Mouse (Mus musculus) forebrain, postnatal 0 days (tissue): ENCODE measurements around the gene Pidd1. TPM values are rescaled to one million over a fixed set of nuclear protein-coding genes. Genes with fewer than 3 reads are reported as not detected.

ENCODE experiments used
- ATAC-seq: fragments of 200-750 bp; cut with Nextera tagmentation; 2 replicates; pipeline ENCODE4 v1.8.0; 2017; ENCODE audit warnings: mild to moderate bottlenecking, moderate library complexity
- DNase-seq: peaks from one replicate; pipeline ENCODE4 v3.0.0-alpha.2; 2015
- H3K27ac ChIP-seq: fragments of 300-500 bp; sonication (generic); 2 replicates; pipeline ENCODE4 v1.5.1; 2014; ENCODE audit warnings: low read depth, mild to moderate bottlenecking, antibody characterized with exemption, low read length, moderate library complexity, mixed read lengths
- H3K27me3 ChIP-seq: fragments of 300-500 bp; sonication (generic); 2 replicates; pipeline ENCODE4 v1.6.1; 2014; ENCODE audit warnings: mild to moderate bottlenecking, low read length, mixed read lengths; ENCODE audit not compliant: insufficient read depth
- H3K36me3 ChIP-seq: fragments of 300-500 bp; sonication (generic); 2 replicates; pipeline ENCODE4 v1.6.1; 2014; ENCODE audit warnings: mild to moderate bottlenecking, moderate library complexity; ENCODE audit not compliant: insufficient read depth
- H3K4me1 ChIP-seq: fragments of 300-500 bp; sonication (generic); 2 replicates; pipeline ENCODE4 v1.6.1; 2014; ENCODE audit warnings: antibody characterized with exemption; ENCODE audit not compliant: insufficient read depth
- H3K4me2 ChIP-seq: fragments of 300-500 bp; sonication (generic); 2 replicates; pipeline ENCODE4 v1.6.1; 2014; ENCODE audit warnings: low read depth, mild to moderate bottlenecking, moderate library complexity
- H3K4me3 ChIP-seq: fragments of 300-500 bp; sonication (generic); 2 replicates; pipeline ENCODE4 v1.5.1; 2014; ENCODE audit warnings: low read depth, low read length, mixed read lengths
- H3K9ac ChIP-seq: fragments of 300-500 bp; sonication (generic); 2 replicates; pipeline ENCODE4 v1.6.1; 2014; ENCODE audit warnings: mild to moderate bottlenecking
- H3K9me3 ChIP-seq: fragments of 300-500 bp; sonication (generic); 2 replicates; pipeline ENCODE4 v1.6.1; 2016; ENCODE audit warnings: low read length
- CTCF ChIP-seq: sonication (generic); IDR thresholded peaks from 2 replicates; pipeline ENCODE4 v1.5.1; 2016; ENCODE audit warnings: antibody characterized with exemption, control low read depth, low read depth
- WGBS: fragments of 180-500 bp; shearing (Covaris S2); extraction: QIAGEN DNeasy Blood & Tissue Kit; methylation state at CpG from one replicate; pipeline ENCODE4 v1.1.7; 2014; 5-methylcytosine and 5-hydroxymethylcytosine counted together
- polyA plus RNA-seq: library from polyadenylated mRNA; unstranded; fragments of >200 nt; fragmentation: Nextera tagmentation; extraction: Ambion mirVana; gene quantifications from 2 replicates; pipeline ENCODE4 v1.2.1, GENCODE M21; 2015
- total RNA-seq: library from RNA; depleted of rRNA; stranded (reverse); fragments of >200 nt; gene quantifications from 2 replicates; pipeline ENCODE4 v1.2.3, GENCODE M21; 2014

Pidd1 gene
- total and polyA plus RNA-seq, 2 experiments from 2014 or later = 2.0 to 2.3 TPM

GRCm38 (mm10) chr7:141484186-141485120 lies 40.6 kb upstream of the Pidd1 start:
- Histone ChIP-seq H3K27me3 (no peaks in the 10 kb centered on the region; the same call in 1 of the 2 replicates), H3K4me2 (no peak overlapping the region), H3K36me3 (no peaks in the 10 kb centered on the region), H3K4me1 (0 out of 2 replicates have a peak, but pooled peaks cover 4% of the 10 kb centered on the region), H3K9me3 (no peaks in the 10 kb centered on the region), H3K4me3 (no peak overlapping the region), H3K9ac (no peak overlapping the region), H3K27ac (no peak overlapping the region)
- WGBS = 75% methylated on average over 5 of the region's 5 CpGs
- ATAC-seq (no peak), DNase-seq (no peak)
- no peak for TF ChIP-seq CTCF

GRCm38 (mm10) chr7:141483114-141483653 lies 39.4 kb upstream of the Pidd1 start:
- Histone ChIP-seq H3K9ac (no peak overlapping the region), H3K9me3 (no peaks in the 10 kb centered on the region), H3K4me3 (peak overlapping the region; percentile 60; the same call in 1 of the 2 replicates), H3K36me3 (no peaks in the 10 kb centered on the region), H3K4me1 (0 out of 2 replicates have a peak, but pooled peaks cover 4% of the 10 kb centered on the region), H3K27me3 (no peaks in the 10 kb centered on the region; the same call in 1 of the 2 replicates), H3K4me2 (peak overlapping the region; percentile 94), H3K27ac (no peak overlapping the region)
- 76% methylated on average over 6 of the region's 6 CpGs for WGBS
- ATAC-seq (no peak), DNase-seq (no peak)
- no peak for TF ChIP-seq CTCF

DNA sequence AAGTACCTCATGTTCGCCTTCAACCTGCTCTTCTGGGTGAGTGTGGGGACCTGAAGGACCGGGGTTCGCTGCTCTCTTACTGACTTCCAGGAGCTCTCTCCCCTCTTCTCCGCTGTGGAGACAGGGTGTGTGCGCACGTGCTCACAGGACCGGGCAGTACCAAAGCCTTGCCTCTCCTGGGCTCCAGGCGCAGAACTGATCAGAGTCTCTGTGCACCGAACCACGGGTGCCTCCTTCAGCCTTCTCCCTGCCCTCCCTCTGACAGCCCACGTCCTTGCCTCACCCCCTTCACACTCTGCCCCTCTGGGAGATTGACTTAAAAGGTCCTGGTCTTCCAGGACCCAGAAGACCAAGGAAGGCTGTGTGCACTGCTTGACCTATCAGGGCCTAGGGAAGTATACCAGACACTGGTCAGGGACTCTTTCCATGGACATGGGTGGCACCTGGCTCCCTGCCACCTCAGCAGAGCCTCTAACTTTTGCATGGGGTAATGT lies 38.8 kb upstream of the Pidd1 start:
- Histone ChIP-seq H3K4me2 (peak overlapping the region; percentile 94), H3K36me3 (no peaks in the 10 kb centered on the region), H3K27ac (peak overlapping the region; percentile 59; the same call in 1 of the 2 replicates), H3K9me3 (no peaks in the 10 kb centered on the region), H3K4me1 (0 out of 2 replicates have a peak, but pooled peaks cover 4% of the 10 kb centered on the region), H3K4me3 (peak overlapping the region; percentile 60), H3K9ac (peak overlapping the region; percentile 72), H3K27me3 (no peaks in the 10 kb centered on the region; the same call in 1 of the 2 replicates)
- no peak for TF ChIP-seq CTCF
- WGBS = 6% methylated on average over 11 of the region's 11 CpGs
- no peak; the same call in none of the 2 replicates for ATAC-seq
- no peak for DNase-seq

DNA sequence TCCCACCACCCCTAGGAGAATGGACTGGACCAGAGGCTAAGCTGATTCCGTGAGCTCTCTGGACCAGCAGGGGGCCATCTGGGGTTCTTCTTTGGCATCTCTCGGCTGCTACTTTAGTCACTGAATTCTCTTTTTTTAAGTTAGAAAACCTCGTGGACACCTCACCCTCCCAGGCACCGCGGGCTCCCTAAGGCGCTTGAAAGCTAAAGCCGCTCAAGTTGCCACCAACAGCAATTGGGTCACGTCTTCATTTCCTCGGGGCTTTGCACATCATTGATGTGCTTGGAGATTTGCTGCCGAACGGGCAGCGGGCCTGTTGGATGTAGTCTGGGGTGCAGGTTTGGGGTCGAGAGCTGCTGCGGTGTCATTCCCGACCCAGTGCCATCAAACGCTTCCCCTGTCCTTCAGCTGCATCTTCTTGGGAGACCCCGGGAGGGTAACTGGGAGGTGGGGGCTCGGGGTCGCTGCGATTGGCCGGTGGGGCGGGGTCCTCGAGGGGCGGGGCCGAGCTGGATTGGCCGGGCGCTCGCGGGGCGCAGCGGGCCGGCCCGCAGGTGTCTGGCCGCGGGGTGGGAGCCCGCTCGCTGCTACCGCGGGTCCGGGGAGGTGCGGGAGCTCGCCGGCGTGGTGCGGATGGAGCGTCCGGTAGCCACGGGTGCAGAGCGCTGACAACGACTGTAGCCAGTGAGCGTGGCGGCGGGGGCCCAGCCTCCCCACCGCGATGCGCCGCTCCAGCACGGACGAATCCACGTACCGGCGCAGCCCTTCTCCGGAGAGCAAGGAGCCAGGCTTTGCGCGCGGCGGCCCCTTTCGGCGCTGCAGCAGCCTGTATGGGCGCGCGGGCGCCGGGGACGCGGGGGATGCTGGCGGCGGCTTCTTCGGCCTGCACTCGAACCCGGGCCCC lies 37.9 kb upstream of the Pidd1 start:
- Histone ChIP-seq H3K27me3 (no peaks in the 10 kb centered on the region; the same call in 1 of the 2 replicates), H3K9me3 (no peaks in the 10 kb centered on the region), H3K9ac (peak overlapping the region; percentile 72), H3K4me1 (0 out of 2 replicates have a peak, but pooled peaks cover 4% of the 10 kb centered on the region), H3K27ac (peak overlapping the region; percentile 59), H3K4me2 (peak overlapping the region; percentile 94), H3K4me3 (peak overlapping the region; percentile 60), H3K36me3 (no peaks in the 10 kb centered on the region)
- ATAC-seq = peak; percentile 65
- WGBS = 1% methylated on average over 66 of the region's 81 CpGs
- TF ChIP-seq CTCF = peak; percentile 40
- peak; percentile 65 for DNase-seq

GRCm38 (mm10) chr7:141480842-141481497 lies 37.1 kb upstream of the Pidd1 start:
- ATAC-seq = peak; percentile 74
- peak overlapping the region; percentile 54 for H3K27ac ChIP-seq
- H3K4me1 ChIP-seq = 0 out of 2 replicates have a peak, but pooled peaks cover 4% of the 10 kb centered on the region
- H3K36me3 ChIP-seq = no peaks in the 10 kb centered on the region
- H3K9me3 ChIP-seq = no peaks in the 10 kb centered on the region
- H3K4me3 ChIP-seq = peak overlapping the region; percentile 60
- H3K4me2 ChIP-seq = peak overlapping the region; percentile 94
- TF ChIP-seq CTCF = peak; percentile 93
- 10% methylated on average over 10 of the region's 10 CpGs for whole genome bisulfite sequencing
- DNase-seq = peak; percentile 83
- no peak overlapping the region for H3K9ac ChIP-seq
- no peaks in the 10 kb centered on the region; the same call in 1 of the 2 replicates for H3K27me3 ChIP-seq
